Mouse (Mus musculus): ENCODE results near the gene Chmp5. TPM values are rescaled to one million over a fixed set of nuclear protein-coding genes. Genes with fewer than 3 reads are reported as not detected.
A peak's percentile ranks its signal among the peaks of the same experiment; 100 is the strongest.
"Not testable (repeated sequence)": the region's sequence is repeated elsewhere in the genome, so short reads cannot be mapped to it uniquely, and the experiment has no call there.

Gene Chmp5
- polyA plus RNA-seq, 1 experiment, result 49.0 TPM

- Histone ChIP-seq H3K4me1 (ENCODE audit: control insufficient read depth, insufficient read depth, low read length) (no peaks in the 10 kb centered on the region; the same call in 1 of the 2 replicates), H3K27ac (ENCODE audit: control insufficient read depth, insufficient read depth, low read depth, low read length, poor library complexity) (no peak overlapping the region), H3K4me3 (replicated peaks; ENCODE audit: control insufficient read depth, low read depth, low read length) (no peak overlapping the region)
- 91% methylated on average over 5 of the region's 5 CpGs for WGBS
- no peak for TF ChIP-seq POLR2A (IDR thresholded peaks at IDR 0.05; ENCODE audit: borderline replicate concordance, control insufficient read depth, low read depth, low read length)
These were observed 14.5 kb upstream of the Chmp5 start for GRCm38 (mm10) chr4:40933694-40934093.

- not testable (repeated sequence) for H3K4me3 ChIP-seq (replicated peaks; ENCODE audit: control insufficient read depth, low read depth, low read length); H3K27ac ChIP-seq (ENCODE audit: control insufficient read depth, insufficient read depth, low read depth, low read length, poor library complexity); H3K4me1 ChIP-seq (ENCODE audit: control insufficient read depth, insufficient read depth, low read length)
- WGBS, result 82% methylated on average over 3 of the region's 3 CpGs
These were observed 13.8 kb upstream of the Chmp5 start for GRCm38 (mm10) chr4:40934369-40934768.

GRCm38 (mm10) chr4:40936175-40936839, 11.9 kb upstream of the Chmp5 start:
- H3K4me3 ChIP-seq (replicated peaks; ENCODE audit: control insufficient read depth, low read depth, low read length), result no peak overlapping the region
- TF ChIP-seq CTCF (IDR thresholded peaks at IDR 0.05; ENCODE audit: control insufficient read depth, insufficient read depth, low read length) (no peak), POLR2A (IDR thresholded peaks at IDR 0.05; ENCODE audit: borderline replicate concordance, control insufficient read depth, low read depth, low read length) (no peak)
- 0 out of 2 replicates have a peak overlapping the region, but pooled peaks have one; percentile 1 for H3K27ac ChIP-seq (ENCODE audit: control insufficient read depth, insufficient read depth, low read depth, low read length, poor library complexity)
- no peaks in the 10 kb centered on the region; the same call in 1 of the 2 replicates for H3K4me1 ChIP-seq (ENCODE audit: control insufficient read depth, insufficient read depth, low read length)
- 78% methylated on average over 9 of the region's 9 CpGs for WGBS

- no peak overlapping the region for H3K4me3 ChIP-seq (replicated peaks; ENCODE audit: control insufficient read depth, low read depth, low read length)
- H3K27ac ChIP-seq (ENCODE audit: control insufficient read depth, insufficient read depth, low read depth, low read length, poor library complexity), result no peak overlapping the region
- H3K4me1 ChIP-seq (ENCODE audit: control insufficient read depth, insufficient read depth, low read length), result no peaks in the 10 kb centered on the region; the same call in 1 of the 2 replicates
- WGBS, result 93% methylated on average over 5 of the region's 5 CpGs
- no peak for TF ChIP-seq POLR2A (IDR thresholded peaks at IDR 0.05; ENCODE audit: borderline replicate concordance, control insufficient read depth, low read depth, low read length)
These were observed 9.4 kb upstream of the Chmp5 start for GRCm38 (mm10) chr4:40938793-40939192.

GRCm38 (mm10) chr4:40943651-40944050, 4.6 kb upstream of the Chmp5 start:
- TF ChIP-seq CTCF (IDR thresholded peaks at IDR 0.05; ENCODE audit: control insufficient read depth, insufficient read depth, low read length), result no peak
- TF ChIP-seq POLR2A (IDR thresholded peaks at IDR 0.05; ENCODE audit: borderline replicate concordance, control insufficient read depth, low read depth, low read length), result no peak
- H3K27ac ChIP-seq (ENCODE audit: control insufficient read depth, insufficient read depth, low read depth, low read length, poor library complexity), result no peak overlapping the region
- WGBS, result 96% methylated on average over 5 of the region's 5 CpGs
- H3K4me3 ChIP-seq (replicated peaks; ENCODE audit: control insufficient read depth, low read depth, low read length), result no peak overlapping the region
- H3K4me1 ChIP-seq (ENCODE audit: control insufficient read depth, insufficient read depth, low read length), result no peaks in the 10 kb centered on the region; the same call in 1 of the 2 replicates

- WGBS, result 62% methylated on average over 7 of the region's 7 CpGs
- H3K4me1 ChIP-seq (ENCODE audit: control insufficient read depth, insufficient read depth, low read length), result no peaks in the 10 kb centered on the region; the same call in 1 of the 2 replicates
- H3K27ac ChIP-seq (ENCODE audit: control insufficient read depth, insufficient read depth, low read depth, low read length, poor library complexity), result no peak overlapping the region
- TF ChIP-seq CTCF (IDR thresholded peaks at IDR 0.05; ENCODE audit: control insufficient read depth, insufficient read depth, low read length) (no peak), POLR2A (IDR thresholded peaks at IDR 0.05; ENCODE audit: borderline replicate concordance, control insufficient read depth, low read depth, low read length) (no peak)
- peak overlapping the region; percentile 36 for H3K4me3 ChIP-seq (replicated peaks; ENCODE audit: control insufficient read depth, low read depth, low read length)
These were observed 1.6 kb upstream of the Chmp5 start for GRCm38 (mm10) chr4:40946516-40947121.

- H3K4me3 ChIP-seq (replicated peaks; ENCODE audit: control insufficient read depth, low read depth, low read length), result peak overlapping the region; percentile 94
- 1% methylated on average over 40 of the region's 40 CpGs for WGBS
These were observed 545 bp upstream of the Chmp5 start for GRCm38 (mm10) chr4:40947565-40948159.

GRCm38 (mm10) chr4:40953521-40953920, 5.3 kb downstream of the Chmp5 start:
- no peak for TF ChIP-seq POLR2A (IDR thresholded peaks at IDR 0.05; ENCODE audit: borderline replicate concordance, control insufficient read depth, low read depth, low read length)
- peak; percentile 51 for TF ChIP-seq CTCF (IDR thresholded peaks at IDR 0.05; ENCODE audit: control insufficient read depth, insufficient read depth, low read length)
- Histone ChIP-seq H3K4me3 (replicated peaks; ENCODE audit: control insufficient read depth, low read depth, low read length) (no peak overlapping the region), H3K27ac (ENCODE audit: control insufficient read depth, insufficient read depth, low read depth, low read length, poor library complexity) (no peak overlapping the region), H3K4me1 (ENCODE audit: control insufficient read depth, insufficient read depth, low read length) (no peaks in the 10 kb centered on the region)
- WGBS, result 57% methylated on average over 1 of the region's 1 CpGs

More at GRCm38 (mm10) chr4:40947565-40948159, 545 bp upstream of the Chmp5 start:
- H3K4me1 ChIP-seq (ENCODE audit: control insufficient read depth, insufficient read depth, low read length), result no peaks in the 10 kb centered on the region; the same call in 1 of the 2 replicates
- TF ChIP-seq CTCF (IDR thresholded peaks at IDR 0.05; ENCODE audit: control insufficient read depth, insufficient read depth, low read length) (no peak; the same call in 1 of the 2 replicates), POLR2A (IDR thresholded peaks at IDR 0.05; ENCODE audit: borderline replicate concordance, control insufficient read depth, low read depth, low read length) (no peak)
- peak overlapping the region; percentile 75 for H3K27ac ChIP-seq (ENCODE audit: control insufficient read depth, insufficient read depth, low read depth, low read length, poor library complexity)

All from bone marrow, adult 2 months (tissue).